Mouse (Mus musculus): ENCODE data around the gene Glmp.

GRCm38 (mm10) chr3:88335436-88336053 lies 10.7 kb downstream of the Glmp start:
- TF ChIP-seq POLR2A (IDR thresholded peaks at IDR 0.05; ENCODE audit: control insufficient read depth, low read depth, low read length) (no peak), CTCF (IDR thresholded peaks at IDR 0.05; ENCODE audit: control insufficient read depth, insufficient read depth, insufficient replicate concordance, low read depth, low read length) (no peak)

Data from testis, adult 2 months (tissue).